Mouse (Mus musculus) yolk sac, embryonic 10.5 days (tissue): ENCODE measurements around the gene Golgb1.
"Not testable (repeated sequence)": the region's sequence is repeated elsewhere in the genome, so short reads cannot be mapped to it uniquely, and the experiment has no call there.

Experiments used
- DNase-seq: peaks from one replicate; pipeline ENCODE4 v3.0.0-alpha.2; 2017; ENCODE audit warnings: low spot score

The Golgb1 gene

DNA sequence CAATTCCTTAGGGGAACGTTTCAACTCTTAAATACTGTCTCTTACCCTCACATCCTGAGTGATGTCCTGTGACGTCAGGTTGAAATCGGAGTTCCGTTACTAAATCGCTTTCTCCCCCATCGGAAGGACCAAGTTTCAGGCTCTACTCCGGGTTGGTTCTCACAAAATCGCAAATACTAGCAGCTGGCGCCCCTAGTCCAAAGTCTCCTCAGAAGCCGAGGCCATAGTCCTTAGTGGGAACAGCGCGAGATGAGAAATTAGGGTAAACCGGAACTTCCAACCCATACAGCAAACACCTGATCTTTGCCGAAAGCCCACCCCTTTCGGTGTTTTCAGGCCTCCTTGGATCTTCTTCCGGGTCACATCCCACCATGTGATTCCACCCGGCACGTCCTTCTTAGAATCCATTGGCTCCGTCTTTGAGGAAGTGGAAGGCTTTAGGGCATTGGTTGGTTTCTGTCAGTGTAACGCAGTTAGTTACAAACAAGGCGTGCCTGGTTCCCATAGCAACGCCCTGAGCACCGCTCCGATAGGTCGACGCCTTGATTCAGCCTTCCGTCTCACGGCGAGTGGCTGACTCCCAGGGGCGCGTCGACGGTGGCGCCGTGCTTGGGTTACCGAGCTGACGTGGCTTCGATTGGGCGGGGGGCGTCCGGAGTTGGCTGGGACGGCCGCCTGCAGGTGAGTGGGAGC, at the start of gene Golgb1, which contains the start of gene Eaf2:
Gene Golgb1, plus strand, starts transcription at position 558 of the 693 bp plus-strand sequence.
Gene Eaf2, minus strand, starts transcription at position 421 of the 693 bp plus-strand sequence.
- DNase-seq: peak; percentile 97

DNA sequence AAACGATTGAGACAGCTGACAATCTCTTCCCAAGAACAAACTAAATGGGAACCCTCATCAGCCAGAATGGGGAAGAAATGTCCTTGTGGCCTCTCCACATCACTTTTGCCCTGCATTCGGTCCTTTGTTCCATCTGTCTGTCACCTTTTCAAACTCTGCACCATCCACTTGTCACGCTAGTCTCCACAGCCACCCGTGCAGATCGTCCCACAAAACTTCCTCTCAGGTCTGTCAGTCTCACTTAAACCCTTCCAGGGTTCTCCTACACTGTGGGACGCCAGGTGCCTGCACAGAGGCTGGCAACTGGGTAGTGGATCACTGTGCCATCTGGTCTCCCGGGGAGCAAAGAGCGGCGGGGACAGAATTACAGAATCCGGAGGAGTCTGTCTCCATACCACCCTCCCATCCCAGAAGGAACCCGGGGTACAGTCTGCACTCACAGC, 47.3 kb upstream of the Golgb1 start:
- no peak for DNase-seq

DNA sequence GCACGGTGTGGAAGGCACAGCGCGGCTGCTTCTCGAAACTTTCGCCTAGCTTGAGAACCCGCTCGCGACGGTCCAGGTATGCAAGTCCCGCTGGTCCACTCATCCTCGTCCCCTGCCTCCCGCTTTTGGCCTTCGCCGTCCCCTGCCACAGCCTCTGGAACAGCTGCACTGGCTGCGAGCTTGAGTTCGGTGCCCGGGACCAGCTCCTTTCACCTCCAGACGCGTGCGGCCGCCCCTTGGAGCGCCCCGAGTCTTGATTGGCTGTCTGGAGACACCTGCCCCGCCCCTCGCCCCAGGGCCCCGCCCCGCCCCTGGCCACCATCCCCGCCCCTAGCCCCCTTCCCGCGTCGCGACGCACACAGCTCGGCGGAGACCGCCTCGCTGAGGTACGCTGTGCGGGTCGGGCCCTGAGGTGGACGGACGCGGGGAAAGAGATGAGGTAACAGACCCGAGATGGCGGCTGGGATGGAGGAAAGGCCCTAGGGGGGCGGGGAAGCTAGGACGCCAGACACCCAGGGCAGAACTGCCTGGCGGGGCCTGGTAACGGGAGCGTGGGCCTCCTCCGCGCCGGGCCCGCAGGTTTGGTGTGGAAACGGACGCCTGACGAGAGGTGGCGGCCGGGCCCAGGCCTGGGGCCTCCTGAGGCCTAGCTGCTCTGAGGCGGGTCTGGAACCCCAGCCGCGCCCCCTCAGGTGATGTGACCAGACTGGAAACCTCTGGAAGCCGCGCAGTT, 46.7 kb upstream of the Golgb1 start, which contains the start of gene Iqcb1:
Gene Iqcb1, plus strand, starts transcription at position 332 of the 733 bp plus-strand sequence.
- DNase-seq: peak; percentile 91

DNA sequence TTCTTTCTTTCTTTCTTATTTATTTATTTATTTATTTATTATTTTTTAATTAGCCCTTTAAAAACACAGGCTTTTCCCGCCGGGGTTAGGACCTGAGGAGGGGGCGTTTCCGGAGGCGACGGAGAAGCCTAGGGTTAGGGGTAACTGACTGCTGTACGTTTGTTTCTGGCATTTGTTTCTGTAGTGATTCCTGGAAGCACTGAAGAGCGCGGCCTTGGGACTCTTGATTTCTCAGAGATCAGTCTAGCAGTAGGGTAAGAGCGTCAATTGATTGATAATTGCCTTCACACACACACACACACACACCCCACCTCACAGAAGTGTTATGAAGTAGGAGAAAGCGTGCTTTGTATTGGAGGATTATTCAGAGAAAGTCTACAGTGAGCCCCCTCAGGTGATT, 46.1 kb upstream of the Golgb1 start:
- peak; percentile 9 for DNase-seq

DNA sequence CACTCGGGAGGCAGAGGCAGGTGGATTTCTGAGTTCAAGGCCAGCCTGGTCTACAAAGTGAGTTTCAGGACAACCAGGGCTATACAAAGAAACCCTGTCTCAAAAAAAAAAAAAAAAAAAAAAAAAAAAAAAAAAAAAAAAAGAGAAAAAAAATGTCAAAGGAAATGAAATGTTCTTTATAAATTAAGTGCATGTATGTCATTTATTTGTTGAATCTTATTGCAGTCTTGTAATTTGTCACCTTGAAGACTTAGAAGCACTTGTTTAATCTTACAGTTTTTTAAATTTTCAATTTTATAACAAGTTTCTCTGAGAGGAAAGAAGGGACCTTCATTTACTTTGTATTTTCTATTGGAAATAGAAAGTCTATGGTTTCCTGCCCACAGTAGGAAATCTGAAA, 28.0 kb upstream of the Golgb1 start:
- not testable (repeated sequence) for DNase-seq

DNA sequence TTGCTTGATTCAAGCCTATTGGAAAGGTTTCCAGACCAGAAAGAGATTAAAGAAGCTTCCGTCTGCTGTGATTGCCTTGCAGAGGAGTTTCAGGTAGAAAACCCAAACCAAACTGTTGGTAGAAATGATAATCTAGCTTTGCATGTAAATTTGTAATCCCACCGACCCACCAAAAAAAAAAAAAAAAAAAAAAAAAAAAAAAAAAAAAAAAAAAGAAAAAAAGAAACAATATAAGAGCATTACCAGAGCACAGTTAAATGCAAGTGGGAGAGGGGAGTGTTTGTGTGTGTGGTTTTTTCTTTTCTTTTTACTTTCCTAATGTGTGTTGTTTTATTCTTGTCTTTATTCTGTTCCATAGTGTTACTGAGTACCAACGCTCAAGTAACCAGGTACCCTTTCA, 23.7 kb upstream of the Golgb1 start:
- DNase-seq: no peak

DNA sequence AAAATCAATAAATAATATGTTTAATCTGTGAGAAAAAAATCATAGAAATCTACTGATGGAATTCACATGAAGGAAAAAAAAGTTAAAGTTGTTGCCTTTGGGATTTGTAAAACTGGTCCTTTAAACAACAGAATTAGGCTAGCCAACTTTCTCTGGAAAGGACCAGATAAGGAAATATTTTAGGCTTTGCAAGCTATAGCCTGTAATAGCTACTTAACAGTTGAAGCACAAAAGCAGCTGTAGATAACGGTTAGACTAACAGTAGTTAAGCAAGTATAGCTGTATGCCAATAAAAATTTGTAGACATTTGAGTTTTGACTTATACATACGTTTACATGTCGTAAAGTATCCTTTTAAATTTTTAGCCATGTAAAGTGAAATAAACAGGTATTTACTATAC, 11.4 kb upstream of the Golgb1 start:
- DNase-seq: no peak

DNA sequence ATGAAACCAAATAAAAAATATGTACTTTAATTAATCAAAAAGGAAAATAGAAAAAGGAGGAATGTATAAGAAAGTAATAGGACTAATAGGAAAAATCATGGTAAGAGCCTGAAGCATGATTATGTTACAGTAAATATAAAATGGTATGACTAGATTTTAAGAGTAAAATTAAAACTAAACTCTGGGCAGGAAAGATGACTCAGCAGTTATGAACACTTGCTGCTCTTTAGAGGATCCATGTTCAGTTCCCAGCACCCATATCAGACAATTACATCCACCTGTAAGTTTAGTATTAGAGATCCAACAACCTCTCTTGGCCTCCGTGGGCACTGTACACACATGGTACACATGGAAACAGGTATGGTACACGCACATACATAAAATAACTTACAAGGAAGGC, 5.5 kb upstream of the Golgb1 start:
- no peak for DNase-seq

DNA sequence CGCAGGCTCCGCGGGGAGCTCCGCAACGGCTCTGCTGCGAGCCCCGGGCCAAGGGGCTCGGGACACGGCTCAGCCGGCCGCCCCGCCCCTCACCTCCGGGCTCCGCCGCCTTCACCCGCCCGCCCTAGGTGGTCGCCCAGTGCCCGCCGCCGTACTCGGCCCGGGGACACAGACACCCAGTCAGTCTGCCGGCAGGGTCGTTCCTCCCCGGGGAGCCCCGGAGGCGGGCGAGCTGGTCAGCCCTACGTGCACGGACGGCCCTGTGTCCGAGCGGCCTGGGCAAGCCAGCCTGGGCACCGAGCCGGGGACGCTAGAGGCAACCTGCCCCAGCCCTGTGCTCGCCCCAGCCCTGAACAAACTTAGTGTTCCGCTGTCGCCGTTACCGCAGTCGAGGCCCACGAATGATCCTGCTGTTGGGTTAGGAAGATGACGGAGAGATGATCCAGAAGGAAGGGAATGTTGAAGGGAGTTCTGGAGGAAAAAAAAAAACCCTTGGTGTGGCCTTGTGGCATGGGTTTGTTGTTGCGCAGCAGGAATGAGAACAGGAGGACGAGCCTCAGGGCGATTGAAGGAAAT, 424 bp downstream of the Golgb1 start:
- no peak for DNase-seq

DNA sequence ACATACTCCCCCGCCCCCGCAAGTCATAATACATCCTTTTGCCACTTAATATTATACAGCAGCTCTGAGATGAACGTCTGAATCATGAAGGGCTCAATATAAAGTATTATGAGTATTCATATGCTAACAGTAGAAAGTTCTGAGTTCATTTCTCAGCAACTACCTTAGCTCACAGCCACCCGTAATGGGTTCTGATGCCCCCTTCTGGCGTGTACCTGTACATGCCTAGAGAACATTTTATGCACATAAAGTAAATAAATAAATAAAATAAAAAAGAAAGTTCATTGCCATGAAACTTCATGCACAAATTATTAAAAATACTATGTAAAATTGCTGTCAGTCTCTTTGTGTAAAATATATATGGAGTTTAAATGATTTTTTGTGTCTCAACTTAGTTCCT, 2.4 kb downstream of the Golgb1 start:
- DNase-seq: no peak

DNA sequence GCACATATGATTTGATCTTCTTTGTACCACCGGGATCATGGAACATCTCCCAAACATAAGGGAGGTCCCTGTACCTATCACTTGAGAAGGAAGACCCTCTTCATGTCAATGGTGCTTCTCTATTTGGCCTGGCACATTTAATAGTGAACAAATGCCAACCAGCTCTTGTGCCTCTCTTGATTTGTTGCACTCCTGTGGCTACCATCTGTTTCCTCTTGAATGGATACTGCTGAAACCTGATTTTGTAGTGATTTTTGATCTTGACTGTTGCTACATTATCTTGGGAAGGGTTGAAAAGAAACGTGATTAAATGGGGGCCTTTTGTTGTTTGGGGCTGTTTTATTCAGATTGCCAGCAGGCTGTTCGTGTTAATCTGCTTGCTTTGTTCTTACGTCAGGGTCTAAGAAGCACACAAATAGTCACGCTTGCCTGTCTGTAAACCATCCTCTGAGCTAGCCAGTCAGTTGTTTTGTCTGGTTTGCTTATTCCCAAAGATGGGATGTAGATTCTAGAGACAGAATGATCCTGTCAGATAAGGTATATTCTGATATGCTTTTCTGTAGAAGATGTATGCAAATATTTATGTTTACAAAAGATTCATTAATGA, 7.9 kb downstream of the Golgb1 start:
- DNase-seq: no peak

DNA sequence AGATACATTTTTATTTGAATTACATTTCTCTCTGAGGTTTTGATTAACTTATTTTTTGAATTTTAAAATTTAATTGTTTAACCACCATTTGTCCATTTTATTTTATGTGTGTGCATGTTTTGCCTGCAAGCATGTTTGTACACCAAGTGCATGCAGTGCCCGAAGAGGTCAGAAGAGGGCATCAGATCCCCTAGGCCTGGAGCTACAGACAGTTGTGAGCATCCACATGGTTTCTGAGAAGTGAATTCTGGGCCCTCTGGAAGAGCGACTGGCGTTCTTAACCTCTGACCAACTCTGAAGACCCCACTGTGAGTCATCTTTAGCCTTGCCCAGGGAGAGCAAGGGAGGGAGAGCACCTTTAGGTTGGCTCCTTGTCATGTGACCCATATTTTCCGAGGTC, 9.9 kb downstream of the Golgb1 start:
- no peak for DNase-seq

DNA sequence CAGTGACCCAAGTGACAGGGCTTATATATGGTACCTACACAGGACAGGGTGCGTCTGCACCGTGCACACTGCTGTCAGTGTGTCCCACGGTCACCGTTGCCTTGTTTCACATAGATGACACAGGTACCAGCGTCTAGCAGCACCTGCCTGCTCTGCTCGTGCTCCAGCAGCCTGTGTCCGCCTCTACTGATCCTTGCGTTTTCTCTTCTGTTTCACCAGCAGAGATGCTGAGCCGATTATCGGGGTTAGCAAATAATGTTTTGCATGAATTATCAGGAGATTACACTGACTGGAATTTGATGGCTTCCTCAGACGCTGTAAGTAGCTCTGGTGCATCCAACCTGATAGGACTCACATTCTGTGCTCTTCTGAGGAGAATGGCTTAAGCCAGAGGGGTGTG, 11.0 kb downstream of the Golgb1 start:
- no peak for DNase-seq

DNA sequence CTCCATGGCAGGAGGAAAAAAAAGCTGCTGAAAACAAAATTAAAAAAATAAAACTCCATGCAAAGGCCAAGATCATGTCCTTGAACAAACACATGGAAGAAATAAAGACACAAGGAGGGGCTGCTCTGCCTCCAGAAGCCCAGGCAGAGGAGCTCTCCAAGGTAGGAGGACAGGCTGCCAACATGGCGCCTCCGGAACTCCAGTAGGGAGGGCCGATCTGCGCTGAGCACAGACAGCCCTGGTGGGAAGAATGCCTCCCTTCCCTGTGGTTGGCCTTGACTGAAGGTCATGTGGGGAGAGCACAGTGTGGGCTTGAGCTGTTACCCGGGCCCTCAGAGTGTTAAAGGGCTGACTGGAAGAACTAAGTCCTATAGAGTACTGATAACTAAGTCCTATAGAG, 12.6 kb downstream of the Golgb1 start:
- no peak for DNase-seq

DNA sequence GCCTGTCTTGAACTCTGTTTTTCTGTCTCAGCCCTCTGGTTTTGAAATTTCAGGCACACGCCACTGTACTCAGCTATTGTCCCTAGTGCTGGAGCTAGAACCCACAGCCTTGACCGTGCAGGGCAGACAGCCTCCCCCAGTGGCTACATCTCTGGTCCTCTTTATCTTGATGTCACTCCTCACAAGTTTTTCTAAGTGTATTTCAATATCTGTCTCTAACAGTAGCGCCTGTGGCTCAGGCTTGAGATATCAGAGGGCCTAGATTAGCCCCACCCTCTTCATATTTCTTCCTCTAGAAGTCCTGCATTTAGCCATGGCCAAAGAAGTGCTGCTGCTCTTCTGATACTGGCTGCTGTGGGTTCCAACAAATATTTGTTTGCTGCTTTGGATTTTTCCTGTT, 15.6 kb downstream of the Golgb1 start:
- no peak for DNase-seq

DNA sequence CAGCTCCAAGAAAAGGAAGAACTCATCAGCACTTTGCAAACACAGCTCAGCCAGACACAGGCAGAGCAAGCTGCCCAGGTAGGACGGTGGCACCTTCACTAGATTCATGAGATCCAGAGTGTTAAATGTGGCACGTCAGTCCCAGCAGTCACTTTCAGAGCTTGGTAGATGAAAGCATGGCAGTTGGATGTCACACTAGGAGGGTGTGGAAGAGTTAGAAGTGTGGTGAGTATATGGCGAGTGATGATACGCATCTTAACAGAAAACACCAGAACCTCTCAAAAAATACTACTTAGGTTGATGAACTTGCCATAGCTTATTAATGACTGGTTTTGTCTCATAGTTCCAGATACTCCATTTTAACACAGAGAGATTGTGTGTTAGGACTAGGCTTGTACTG, 16.5 kb downstream of the Golgb1 start:
- DNase-seq: no peak

DNA sequence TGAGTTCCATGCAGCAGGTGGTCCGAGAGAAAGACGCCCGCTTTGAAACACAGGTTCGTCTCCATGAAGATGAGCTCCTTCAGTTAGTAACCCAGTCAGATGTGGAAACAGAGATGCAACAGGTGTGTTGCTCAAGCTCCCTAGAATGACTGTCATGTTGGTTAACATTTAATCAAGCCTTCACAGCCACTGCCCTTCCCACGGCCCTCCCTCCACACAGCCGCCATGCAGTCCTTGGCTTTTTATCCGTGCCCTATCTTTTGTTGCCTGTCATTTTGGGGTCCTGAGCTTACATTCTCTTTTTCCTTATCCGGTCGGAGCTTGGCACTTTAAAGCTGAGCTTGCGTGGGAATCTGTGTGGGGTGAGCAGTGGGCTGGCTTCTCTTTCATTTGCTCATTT, 18.4 kb downstream of the Golgb1 start:
- DNase-seq: no peak

DNA sequence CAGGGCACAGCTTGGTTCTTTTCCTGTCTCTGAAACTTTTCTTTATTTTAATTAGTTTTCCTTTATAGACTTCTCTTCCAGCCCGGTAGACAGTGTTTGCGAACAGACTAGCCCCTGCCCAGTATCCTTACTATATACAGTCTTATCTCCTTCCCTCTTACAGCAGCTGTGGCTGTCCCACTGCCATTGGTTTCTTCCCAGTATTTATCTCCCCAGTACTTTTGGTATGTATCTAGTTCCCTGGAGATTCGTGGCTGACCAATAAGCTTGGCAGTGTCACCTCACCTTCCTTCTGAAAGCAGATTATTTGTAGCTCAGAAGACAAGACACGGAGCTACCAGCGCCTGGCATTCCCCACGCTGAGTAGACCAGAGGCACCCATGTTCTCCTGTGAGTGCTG, 21.8 kb downstream of the Golgb1 start:
- DNase-seq: no peak

DNA sequence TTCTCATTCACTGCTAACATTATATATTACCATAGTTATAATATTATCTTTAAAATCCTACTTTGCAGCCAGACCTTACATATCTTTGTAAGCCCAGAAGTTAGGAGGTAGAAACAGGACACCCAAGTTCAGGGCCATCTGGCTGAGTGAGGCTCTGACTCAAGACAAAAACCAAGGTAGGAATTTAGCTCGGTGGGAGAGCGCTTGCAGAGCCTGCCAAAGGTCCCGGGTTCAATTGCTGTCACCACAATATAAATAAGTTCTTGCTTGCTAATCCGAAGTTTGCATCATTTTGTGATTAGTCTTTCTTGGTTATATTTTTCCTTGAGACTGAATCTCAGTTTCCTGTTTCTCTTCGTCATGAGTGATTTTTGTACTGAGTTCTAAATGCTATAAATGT, 28.2 kb downstream of the Golgb1 start:
- no peak for DNase-seq

DNA sequence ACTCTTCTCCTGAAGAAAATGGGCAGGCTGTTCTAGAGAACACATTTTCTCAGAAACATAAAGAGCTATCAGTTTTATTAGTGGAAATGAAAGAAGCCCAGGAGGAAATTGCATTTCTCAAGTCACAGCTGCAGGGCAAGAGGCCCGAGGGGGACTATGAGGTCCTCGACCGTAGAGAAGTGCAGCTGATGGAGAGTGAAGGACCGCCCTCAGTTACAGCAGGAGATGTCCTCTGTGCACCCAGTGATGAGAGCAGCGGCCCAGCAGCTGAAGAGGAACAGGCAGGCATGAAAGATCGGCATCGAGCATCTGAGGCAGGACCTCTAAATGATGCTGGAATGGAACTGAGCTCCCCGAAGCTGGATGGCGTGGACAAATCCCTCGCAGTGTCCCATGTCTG, 37.0 kb downstream of the Golgb1 start:
- no peak for DNase-seq

DNA sequence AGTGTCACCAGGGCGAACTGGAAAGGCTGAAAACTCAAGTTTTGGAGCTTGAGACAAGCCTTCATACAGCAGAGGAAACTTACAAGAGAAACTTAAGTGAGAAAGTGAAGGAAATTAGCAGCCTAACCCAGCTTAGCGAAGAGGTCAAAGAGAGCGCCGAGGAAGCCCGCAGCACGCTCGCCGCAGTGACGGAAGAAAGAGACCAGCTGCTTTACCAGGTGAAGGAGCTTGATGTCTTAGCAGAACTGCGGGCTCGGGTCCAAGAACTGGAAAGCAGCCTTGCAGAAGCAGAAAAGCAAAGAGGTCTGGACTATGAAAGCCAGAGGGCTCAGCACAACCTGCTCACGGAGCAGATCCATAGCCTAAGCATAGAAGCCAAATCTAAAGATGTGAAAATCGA, 37.4 kb downstream of the Golgb1 start:
- DNase-seq: no peak

DNA sequence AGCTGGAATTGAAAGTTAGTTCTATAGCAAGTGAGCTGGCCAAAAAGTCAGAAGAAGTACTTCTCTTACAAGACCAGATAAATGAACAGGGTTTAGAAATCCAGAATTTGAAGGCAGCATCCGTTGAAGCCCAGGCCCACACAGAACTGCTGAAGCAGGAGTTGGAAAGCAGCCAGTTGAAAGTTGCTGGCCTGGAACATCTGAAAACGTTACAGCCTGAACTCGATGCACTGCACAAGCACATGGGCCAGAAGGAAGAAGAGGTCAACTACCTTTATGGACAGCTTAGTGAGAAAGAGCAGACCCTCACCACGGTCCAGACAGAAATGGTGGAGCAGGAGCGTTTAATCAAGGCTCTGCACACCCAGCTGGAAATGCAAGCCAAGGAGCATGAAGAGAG, 39.3 kb downstream of the Golgb1 start:
- no peak for DNase-seq

DNA sequence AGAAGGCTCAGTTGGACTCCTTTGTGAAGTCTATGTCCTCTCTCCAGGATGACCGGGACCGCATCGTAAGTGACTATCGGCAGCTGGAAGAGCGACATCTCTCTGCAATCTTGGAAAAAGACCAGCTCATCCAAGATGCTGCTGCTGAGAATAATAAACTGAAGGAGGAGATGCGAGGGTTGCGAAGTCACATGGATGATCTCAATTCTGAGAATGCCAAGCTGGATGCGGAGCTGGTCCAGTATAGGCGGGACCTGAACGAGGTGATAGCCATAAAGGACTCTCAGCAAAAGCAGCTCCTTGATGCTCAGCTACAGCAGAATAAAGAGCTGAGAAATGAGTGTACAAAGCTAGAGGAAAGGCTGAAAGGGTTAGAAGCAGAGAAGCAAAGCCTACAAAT, 43.6 kb downstream of the Golgb1 start:
- DNase-seq: no peak
